Mouse (Mus musculus) heart, adult 2 months (tissue): Measurements from ENCODE around the gene Pdc.

Source experiments
- CTCF ChIP-seq: fragments of 200-600 bp; IDR thresholded peaks from 2 replicates; pipeline ENCODE4 v1.8.1; 2022; ENCODE audit warnings: antibody characterized with exemption, mild to moderate bottlenecking, moderate library complexity
- POLR2A ChIP-seq: fragments of 200-500 bp; IDR thresholded peaks from 2 replicates; pipeline ENCODE4 v1.6.1; 2011; ENCODE audit warnings: mild to moderate bottlenecking, low read depth, low read length, control low read depth; ENCODE audit not compliant: insufficient read depth

DNA sequence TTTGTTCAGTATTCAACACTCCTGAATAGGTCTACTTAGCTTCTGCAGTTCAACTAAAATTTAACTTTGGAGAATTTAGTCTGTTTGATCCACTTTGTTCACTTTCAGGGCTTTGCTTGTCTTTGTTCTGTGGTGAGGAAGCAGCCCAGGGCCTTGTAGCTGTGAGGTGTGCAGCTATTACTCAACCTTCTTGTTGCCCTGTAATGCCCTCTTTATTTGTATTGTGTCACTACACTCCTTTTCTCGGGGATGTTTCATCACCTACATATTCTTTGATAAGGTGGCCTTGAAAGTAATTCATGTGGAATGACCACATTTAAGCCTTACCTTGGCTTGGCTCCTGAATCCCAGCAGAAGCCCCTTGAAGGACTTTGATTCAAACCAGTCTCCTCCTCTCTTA, 41.6 kb downstream of the Pdc start:
- TF ChIP-seq POLR2A (no peak), CTCF (no peak)
